10 mouse cellular contexts compared by ENCODE assay signal in genomic region chr2:159069180-159069579, GRCm38 (mm10).
A peak's percentile ranks its signal among the peaks of the same experiment; 100 is the strongest.
DNase-seq lines count a peak whose midpoint lies in the region; ATAC-seq and TF ChIP-seq lines count a peak whose summit lies in the region.
"Had no signal": no experiment of that assay in that cellular context is flagged by ENCODE, and none has a peak within 500 bp of the region (broad histone marks: within the 10 kb centered on the region; RNA-seq: fewer than 3 reads in every experiment).

No protein-coding gene starts in this region.

- no peaks in the 10 kb centered on the region for H3K4me1 ChIP-seq in heart, adult 2 months (ENCODE audit: control insufficient read depth, insufficient read depth, low read length)
- no peaks in the 10 kb centered on the region; the same call in 1 of the 2 replicates for H3K4me1 ChIP-seq in hindbrain, embryonic 16.5 days (ENCODE audit: control insufficient read depth, insufficient read depth, low read depth, low read length)

- no peak for TF ChIP-seq CTCF in heart, adult 2 months (IDR thresholded peaks at IDR 0.05)
- TF ChIP-seq CTCF in brain, embryonic 14.5 days (IDR thresholded peaks at IDR 0.05; ENCODE audit: borderline replicate concordance, extremely low read depth, insufficient read depth, insufficient read length) = no peak

- no peak overlapping the region for H3K4me2 ChIP-seq in hindbrain, embryonic 16.5 days (ENCODE audit: low read length)
- H3K4me2 ChIP-seq: limb, embryonic 12.5 days had no signal

- H3K4me3 ChIP-seq in heart, adult 2 months = no peak overlapping the region
- H3K4me3 ChIP-seq in hindbrain, embryonic 16.5 days (ENCODE audit: low read length) = no peak overlapping the region
- H3K4me3 ChIP-seq: limb, embryonic 12.5 days had no signal

- H3K27me3 ChIP-seq in heart, adult 2 months (ENCODE audit: control insufficient read depth, insufficient read depth, low read length) = no peaks in the 10 kb centered on the region
- peaks cover 47% of the 10 kb centered on the region for H3K27me3 ChIP-seq in hindbrain, embryonic 16.5 days (replicated peaks; ENCODE audit: control insufficient read depth, insufficient read depth, low read length)
- H3K27me3 ChIP-seq: CH12.LX had no signal

- H3K79me2 ChIP-seq in heart, adult 2 months (replicated peaks; ENCODE audit: control insufficient read depth, insufficient read depth, low read length) = no peaks in the 10 kb centered on the region

- intact Hi-C loops in heart, adult 2 months (cut with DNase I) = no loop called here

- H3K36me3 ChIP-seq in heart, adult 2 months (ENCODE audit: control insufficient read depth, insufficient read depth, low read length) = no peaks in the 10 kb centered on the region
- no peaks in the 10 kb centered on the region for H3K36me3 ChIP-seq in hindbrain, embryonic 16.5 days (ENCODE audit: control insufficient read depth, insufficient read depth, low read length)
- H3K36me3 ChIP-seq: limb, embryonic 12.5 days had no signal

- DNase-seq in heart, adult 11 months = peak; percentile 86
- DNase-seq in heart, adult 2 months = no peak
- peak; percentile 74 for DNase-seq in brain, embryonic 14.5 days (ENCODE audit: low read depth)
- peak; percentile 8 to 22 for DNase-seq in left cerebral cortex, adult 8-10 months (ENCODE audit: low spot score in 2 of 2)
- no peak for DNase-seq in heart, postnatal 4 days
- DNase-seq in frontal cortex, postnatal 14 days (ENCODE audit: low spot score in 2 of 2) = no peak
- DNase-seq in spleen, postnatal 10 days (ENCODE audit: low spot score in 2 of 2) = no peak

- no peak overlapping the region for H3K9ac ChIP-seq in heart, adult 2 months (ENCODE audit: low read depth, low read length)
- no peak overlapping the region for H3K9ac ChIP-seq in hindbrain, embryonic 16.5 days (ENCODE audit: low read depth, low read length)
- H3K9ac ChIP-seq: limb, embryonic 12.5 days had no signal

- TF ChIP-seq POLR2A in heart, adult 2 months (IDR thresholded peaks at IDR 0.05; ENCODE audit: insufficient read depth, low read depth, low read length) = no peak
- TF ChIP-seq POLR2A in brain, embryonic 14.5 days (IDR thresholded peaks at IDR 0.05; ENCODE audit: borderline replicate concordance, extremely low read depth, insufficient read depth, insufficient read length, poor library complexity, severe bottlenecking) = no peak

- TF ChIP-seq EP300 in heart, adult 2 months (IDR thresholded peaks at IDR 0.05; ENCODE audit: insufficient read depth, low read depth, low read length) = no peak

- WGBS in heart, adult 2 months = 26% methylated on average over 6 of the region's 6 CpGs
- WGBS in hindbrain, embryonic 16.5 days = 6% methylated on average over 6 of the region's 6 CpGs

- H3K27ac ChIP-seq in heart, adult 2 months = no peak overlapping the region
- no peak overlapping the region for H3K27ac ChIP-seq in hindbrain, embryonic 16.5 days (ENCODE audit: low read depth, low read length)
- H3K27ac ChIP-seq: limb, embryonic 12.5 days had no signal

- peak; percentile 85 for ATAC-seq in hindbrain, embryonic 16.5 days

- H3K9me3 ChIP-seq in hindbrain, embryonic 16.5 days (ENCODE audit: control insufficient read depth, low read length) = no peaks in the 10 kb centered on the region
- H3K9me3 ChIP-seq: limb, embryonic 12.5 days had no signal

Comparison
In these comparisons a context has a peak if more than half of its experiments do, and no peak if none do; other contexts are left out.
1. DNase-seq: peak in heart, adult 11 months (single experiment), brain, embryonic 14.5 days (single experiment) and left cerebral cortex, adult 8-10 months (2 of 2); none in heart, adult 2 months (0 of 2), heart, postnatal 4 days (single experiment), frontal cortex, postnatal 14 days (0 of 2) and spleen, postnatal 10 days (0 of 2).